Mouse (Mus musculus) forebrain, postnatal 0 days (tissue): Measurements from ENCODE around the gene Zfp933. TPM values are rescaled to one million over a fixed set of nuclear protein-coding genes. Genes with fewer than 3 reads are reported as not detected.

Experiments
- ATAC-seq: fragments of 200-750 bp; cut with Nextera tagmentation; 2 replicates; pipeline ENCODE4 v1.8.0; 2017; ENCODE audit warnings: mild to moderate bottlenecking, moderate library complexity
- DNase-seq: peaks from one replicate; pipeline ENCODE4 v3.0.0-alpha.2; 2015
- H3K27ac ChIP-seq: fragments of 300-500 bp; sonication (generic); 2 replicates; pipeline ENCODE4 v1.5.1; 2014; ENCODE audit warnings: low read depth, mild to moderate bottlenecking, antibody characterized with exemption, low read length, moderate library complexity, mixed read lengths
- H3K27me3 ChIP-seq: fragments of 300-500 bp; sonication (generic); 2 replicates; pipeline ENCODE4 v1.6.1; 2014; ENCODE audit warnings: mild to moderate bottlenecking, low read length, mixed read lengths; ENCODE audit not compliant: insufficient read depth
- H3K36me3 ChIP-seq: fragments of 300-500 bp; sonication (generic); 2 replicates; pipeline ENCODE4 v1.6.1; 2014; ENCODE audit warnings: mild to moderate bottlenecking, moderate library complexity; ENCODE audit not compliant: insufficient read depth
- H3K4me1 ChIP-seq: fragments of 300-500 bp; sonication (generic); 2 replicates; pipeline ENCODE4 v1.6.1; 2014; ENCODE audit warnings: antibody characterized with exemption; ENCODE audit not compliant: insufficient read depth
- H3K4me2 ChIP-seq: fragments of 300-500 bp; sonication (generic); 2 replicates; pipeline ENCODE4 v1.6.1; 2014; ENCODE audit warnings: low read depth, mild to moderate bottlenecking, moderate library complexity
- H3K4me3 ChIP-seq: fragments of 300-500 bp; sonication (generic); 2 replicates; pipeline ENCODE4 v1.5.1; 2014; ENCODE audit warnings: low read depth, low read length, mixed read lengths
- H3K9ac ChIP-seq: fragments of 300-500 bp; sonication (generic); 2 replicates; pipeline ENCODE4 v1.6.1; 2014; ENCODE audit warnings: mild to moderate bottlenecking
- H3K9me3 ChIP-seq: fragments of 300-500 bp; sonication (generic); 2 replicates; pipeline ENCODE4 v1.6.1; 2016; ENCODE audit warnings: low read length
- CTCF ChIP-seq: sonication (generic); IDR thresholded peaks from 2 replicates; pipeline ENCODE4 v1.5.1; 2016; ENCODE audit warnings: antibody characterized with exemption, control low read depth, low read depth
- WGBS: fragments of 180-500 bp; shearing (Covaris S2); extraction: QIAGEN DNeasy Blood & Tissue Kit; methylation state at CpG from one replicate; pipeline ENCODE4 v1.1.7; 2014; 5-methylcytosine and 5-hydroxymethylcytosine counted together
- polyA plus RNA-seq: library from polyadenylated mRNA; unstranded; fragments of >200 nt; fragmentation: Nextera tagmentation; extraction: Ambion mirVana; gene quantifications from 2 replicates; pipeline ENCODE4 v1.2.1, GENCODE M21; 2015
- total RNA-seq: library from RNA; depleted of rRNA; stranded (reverse); fragments of >200 nt; gene quantifications from 2 replicates; pipeline ENCODE4 v1.2.3, GENCODE M21; 2014; rRNA removed

Gene Zfp933
- 15.6 and 16.5 TPM in 2 replicates for total RNA-seq
- 2.9 and 4.6 TPM in 2 replicates for polyA plus RNA-seq

DNA sequence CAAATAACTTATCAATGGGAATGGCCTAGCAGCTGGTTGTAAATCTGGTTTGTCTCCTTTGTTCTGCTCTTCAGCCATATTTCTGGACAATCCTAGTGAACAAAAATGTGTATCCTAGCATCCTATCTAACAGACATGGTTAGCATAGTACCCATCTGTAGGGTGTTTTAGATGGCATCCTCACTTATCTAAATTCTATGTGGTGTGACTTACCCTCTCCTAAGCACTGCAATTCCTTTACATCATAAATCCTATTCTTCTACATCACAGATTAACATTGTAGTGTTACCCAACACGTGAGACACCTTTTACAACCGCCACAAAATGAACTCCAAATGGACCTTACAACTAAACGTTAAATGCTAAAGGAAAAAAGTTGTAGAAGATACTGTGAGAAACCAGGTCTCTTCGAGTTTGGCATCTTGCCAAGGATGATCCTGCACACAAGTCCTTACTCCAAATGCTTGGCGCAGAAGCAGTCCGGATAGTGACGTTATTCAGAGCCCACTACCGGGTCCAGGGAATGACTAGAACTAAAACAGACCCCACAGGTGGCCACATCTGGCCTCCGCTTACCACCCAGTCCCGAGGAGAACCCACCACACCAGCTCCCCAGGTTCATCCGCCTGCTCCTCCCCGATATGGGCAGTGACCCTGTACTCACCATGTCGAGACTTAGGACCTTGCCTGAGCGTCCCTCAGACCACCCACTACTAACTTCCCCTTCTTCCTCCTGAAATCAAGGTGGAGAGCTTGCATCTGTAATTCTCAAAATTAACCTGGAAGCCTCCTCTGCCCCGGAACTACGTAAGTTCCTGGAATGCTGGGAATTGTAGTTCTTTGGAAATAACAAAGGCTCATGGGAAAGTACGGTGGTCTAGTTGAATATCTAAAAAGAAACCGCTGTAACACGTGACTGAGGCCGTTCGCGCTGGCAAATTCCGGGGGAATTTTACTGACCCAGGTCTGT is at the start of gene Zfp933:
TSS of gene Zfp933 (minus strand) at position 753 of the 970 bp plus-strand sequence.
- 0 out of 2 replicates have a peak within 1 kb of the TSS, but pooled peaks have one; percentile 42 for H3K27ac ChIP-seq
- peak within 1 kb of the TSS; percentile 83 for H3K4me3 ChIP-seq
- H3K4me1 ChIP-seq: peaks cover 7% of the 10 kb centered on the region
- TF ChIP-seq CTCF: no peak
- H3K9ac ChIP-seq: peak within 1 kb of the TSS; percentile 73
- peak within 1 kb of the TSS; percentile 75 for H3K4me2 ChIP-seq
- peak; percentile 95 for ATAC-seq
- peaks cover 11% of the 10 kb centered on the region; the same call in 1 of the 2 replicates for H3K9me3 ChIP-seq
- peaks cover 13% of the 10 kb centered on the region for H3K36me3 ChIP-seq
- 3% methylated on average over 23 of the region's 23 CpGs for WGBS
- peak; percentile 91 for DNase-seq
- H3K27me3 ChIP-seq: no peaks in the 10 kb centered on the region

DNA sequence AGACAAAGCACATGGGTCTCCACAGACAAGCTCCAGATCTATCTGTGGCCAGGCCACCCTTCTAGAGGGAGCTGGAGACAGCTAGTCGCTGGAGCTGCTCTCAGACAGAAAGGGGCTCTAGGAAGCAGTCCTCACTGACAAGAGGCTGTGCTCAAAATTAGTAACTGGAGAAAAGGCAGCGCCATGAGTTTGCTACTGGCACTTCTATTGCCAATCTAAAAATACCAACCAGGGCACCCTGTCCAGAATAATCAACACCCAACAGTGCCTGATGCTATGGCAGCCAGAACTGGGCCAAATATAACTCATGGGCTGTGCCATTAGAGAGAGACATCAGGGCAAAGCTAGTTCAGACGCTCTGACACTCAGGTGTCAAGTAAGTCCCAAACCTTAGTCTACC is 49.2 kb upstream of the Zfp933 start:
- H3K27ac ChIP-seq: no peak overlapping the region
- H3K4me3 ChIP-seq: no peak overlapping the region
- H3K27me3 ChIP-seq: no peaks in the 10 kb centered on the region
- H3K36me3 ChIP-seq: peaks cover 89% of the 10 kb centered on the region
- no peak for ATAC-seq
- H3K9ac ChIP-seq: no peak overlapping the region
- H3K4me2 ChIP-seq: no peak overlapping the region
- no peaks in the 10 kb centered on the region for H3K4me1 ChIP-seq
- no peak for TF ChIP-seq CTCF
- no peak for DNase-seq
- no peaks in the 10 kb centered on the region for H3K9me3 ChIP-seq
- 88% methylated on average over 3 of the region's 3 CpGs for WGBS

DNA sequence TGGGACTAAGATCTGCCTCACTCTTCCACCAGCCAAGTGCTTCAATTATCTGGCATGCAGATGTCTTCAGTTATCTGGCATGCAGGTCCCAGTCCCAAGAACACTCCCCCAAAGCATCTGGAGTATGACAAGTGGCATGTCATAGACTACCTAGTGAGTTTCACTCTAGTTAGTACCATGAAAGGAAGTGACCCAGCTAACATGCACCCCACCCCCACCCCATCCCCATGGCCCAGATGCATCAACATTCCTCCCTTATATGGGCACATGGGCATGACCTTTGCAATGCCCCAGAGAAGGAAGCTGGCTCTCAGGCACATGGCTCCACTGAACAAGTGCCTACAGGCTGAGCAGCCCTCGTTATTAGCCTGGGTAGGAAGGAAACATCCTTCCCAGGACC is 48.2 kb upstream of the Zfp933 start:
- no peak for ATAC-seq
- peaks cover 91% of the 10 kb centered on the region for H3K36me3 ChIP-seq

DNA sequence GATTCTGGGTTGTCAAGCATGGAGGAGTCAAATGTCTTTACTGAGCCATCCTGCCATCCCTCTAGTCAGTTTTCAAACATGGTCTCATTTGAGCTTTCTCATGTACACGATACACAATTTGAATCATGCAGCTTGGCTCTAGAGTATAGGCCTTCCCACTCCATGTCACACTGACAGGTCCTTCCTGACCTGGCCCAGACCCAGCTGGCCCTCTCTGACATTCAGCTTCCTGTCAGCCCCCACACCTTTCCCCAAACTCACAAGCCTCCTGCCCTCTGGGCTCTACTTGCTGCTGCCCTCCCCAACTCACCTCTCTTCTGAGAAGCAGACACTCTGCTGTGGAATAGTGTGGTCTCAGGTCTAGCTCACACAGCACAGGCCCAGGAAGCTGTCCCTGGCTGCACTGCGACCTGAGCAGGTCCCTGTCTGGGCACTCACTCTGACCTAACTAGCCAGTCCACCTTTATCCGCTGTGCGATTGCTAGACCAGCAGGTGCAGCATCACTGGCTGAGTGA is 47.7 kb upstream of the Zfp933 start:
- H3K4me2 ChIP-seq: no peak overlapping the region
- no peaks in the 10 kb centered on the region for H3K27me3 ChIP-seq
- H3K9ac ChIP-seq: no peak overlapping the region
- H3K4me1 ChIP-seq: no peaks in the 10 kb centered on the region
- peaks cover 95% of the 10 kb centered on the region for H3K36me3 ChIP-seq
- DNase-seq (no peak), ATAC-seq (no peak)
- 92% methylated on average over 4 of the region's 4 CpGs for WGBS
- no peak for TF ChIP-seq CTCF
- H3K4me3 ChIP-seq: no peak overlapping the region
- H3K9me3 ChIP-seq: no peaks in the 10 kb centered on the region
- H3K27ac ChIP-seq: no peak overlapping the region

More for the DNA sequence above, 48.2 kb upstream of the Zfp933 start:
- no peaks in the 10 kb centered on the region for H3K27me3 ChIP-seq
- WGBS: 52% methylated on average over 1 of the region's 1 CpGs
- no peak overlapping the region for H3K4me3 ChIP-seq
- TF ChIP-seq CTCF: no peak
- H3K4me2 ChIP-seq: no peak overlapping the region
- no peaks in the 10 kb centered on the region for H3K4me1 ChIP-seq
- no peak for DNase-seq
- no peak overlapping the region for H3K27ac ChIP-seq
- H3K9me3 ChIP-seq: no peaks in the 10 kb centered on the region
- H3K9ac ChIP-seq: no peak overlapping the region

DNA sequence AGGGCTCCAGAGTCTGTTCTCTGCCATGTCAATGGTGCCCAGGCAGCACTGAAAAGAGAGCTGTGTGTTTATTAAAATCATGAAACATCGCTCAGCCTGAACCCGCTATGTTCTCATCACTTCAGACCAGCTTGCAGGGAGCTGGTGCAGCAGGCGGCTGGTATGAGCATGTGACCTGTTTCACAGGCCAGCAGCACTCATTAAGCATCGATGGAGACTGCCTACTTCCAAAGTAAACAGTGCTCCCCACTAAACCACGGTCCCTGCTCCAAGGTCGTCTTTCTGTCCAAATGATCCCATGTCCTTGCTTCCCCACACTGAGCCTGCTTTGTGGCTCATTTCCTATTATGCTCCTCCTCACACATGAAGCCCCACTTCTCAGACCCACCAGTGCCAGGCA is 42.2 kb upstream of the Zfp933 start:
- H3K4me3 ChIP-seq: no peak overlapping the region
- no peaks in the 10 kb centered on the region for H3K4me1 ChIP-seq
- no peaks in the 10 kb centered on the region for H3K27me3 ChIP-seq
- no peaks in the 10 kb centered on the region for H3K9me3 ChIP-seq
- no peak overlapping the region for H3K27ac ChIP-seq
- no peak for TF ChIP-seq CTCF
- ATAC-seq (no peak), DNase-seq (no peak)
- H3K9ac ChIP-seq: no peak overlapping the region
- no peak overlapping the region for H3K4me2 ChIP-seq
- H3K36me3 ChIP-seq: peaks cover 90% of the 10 kb centered on the region
- 94% methylated on average over 6 of the region's 6 CpGs for WGBS

DNA sequence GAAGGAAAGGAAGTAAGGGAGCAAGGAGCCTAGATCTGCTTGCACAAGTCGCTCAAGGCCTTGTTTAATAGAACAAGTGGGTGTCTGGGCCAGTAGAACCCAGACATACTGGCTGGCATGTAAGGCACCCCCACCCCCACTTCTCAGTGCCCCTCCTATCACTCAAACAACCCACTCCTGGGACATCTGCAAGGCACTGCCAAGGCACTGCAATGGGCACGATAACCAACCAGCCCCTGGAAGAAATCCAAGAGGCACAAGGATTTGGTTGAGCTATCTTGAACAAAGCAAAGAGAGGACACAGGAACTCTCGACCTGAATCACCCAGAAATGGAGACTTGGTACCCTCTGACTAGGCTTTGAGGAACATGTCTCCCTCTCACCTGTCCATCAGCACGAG is 40.1 kb upstream of the Zfp933 start:
- ATAC-seq (no peak), DNase-seq (no peak)
- no peaks in the 10 kb centered on the region for H3K9me3 ChIP-seq
- no peak overlapping the region for H3K27ac ChIP-seq
- H3K9ac ChIP-seq: no peak overlapping the region
- no peaks in the 10 kb centered on the region for H3K27me3 ChIP-seq
- H3K4me1 ChIP-seq: no peaks in the 10 kb centered on the region
- H3K36me3 ChIP-seq: peaks cover 91% of the 10 kb centered on the region
- no peak overlapping the region for H3K4me3 ChIP-seq
- no peak overlapping the region for H3K4me2 ChIP-seq
- no peak for TF ChIP-seq CTCF
- WGBS: 77% methylated on average over 4 of the region's 4 CpGs

DNA sequence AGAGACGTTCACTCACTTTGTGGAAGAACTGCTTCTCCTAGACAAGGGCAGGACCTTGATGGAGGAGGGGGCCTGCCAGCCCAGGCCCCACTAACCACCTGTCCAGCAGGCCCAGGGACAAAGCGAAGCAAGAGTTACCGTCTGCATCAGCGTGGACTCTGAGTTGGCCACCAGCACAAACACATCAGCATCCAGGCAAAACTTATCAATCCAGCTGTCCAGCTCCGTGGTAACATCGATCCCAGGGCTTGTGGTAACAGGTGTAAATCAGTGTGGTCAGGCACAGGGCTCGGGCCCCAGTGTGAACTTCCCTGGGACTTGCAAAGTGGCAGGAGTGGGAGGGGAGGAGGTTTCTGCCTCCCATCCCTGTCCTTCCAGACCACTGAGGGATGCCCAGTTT is 39.1 kb upstream of the Zfp933 start:
- Histone ChIP-seq H3K27ac (no peak overlapping the region), H3K4me3 (no peak overlapping the region), H3K27me3 (no peaks in the 10 kb centered on the region), H3K4me2 (no peak overlapping the region), H3K9ac (no peak overlapping the region), H3K36me3 (peaks cover 92% of the 10 kb centered on the region), H3K9me3 (no peaks in the 10 kb centered on the region), H3K4me1 (no peaks in the 10 kb centered on the region)
- WGBS: 97% methylated on average over 7 of the region's 7 CpGs
- no peak for ATAC-seq
- DNase-seq: no peak
- TF ChIP-seq CTCF: no peak
